Mouse (Mus musculus): ENCODE data around the gene Disc1. TPM values are rescaled to one million over a fixed set of nuclear protein-coding genes. Genes with fewer than 3 reads are reported as not detected.

The Disc1 gene
- polyA plus RNA-seq (2012; rRNA removed) = 1.4 and 1.5 TPM in 2 replicates

DNA sequence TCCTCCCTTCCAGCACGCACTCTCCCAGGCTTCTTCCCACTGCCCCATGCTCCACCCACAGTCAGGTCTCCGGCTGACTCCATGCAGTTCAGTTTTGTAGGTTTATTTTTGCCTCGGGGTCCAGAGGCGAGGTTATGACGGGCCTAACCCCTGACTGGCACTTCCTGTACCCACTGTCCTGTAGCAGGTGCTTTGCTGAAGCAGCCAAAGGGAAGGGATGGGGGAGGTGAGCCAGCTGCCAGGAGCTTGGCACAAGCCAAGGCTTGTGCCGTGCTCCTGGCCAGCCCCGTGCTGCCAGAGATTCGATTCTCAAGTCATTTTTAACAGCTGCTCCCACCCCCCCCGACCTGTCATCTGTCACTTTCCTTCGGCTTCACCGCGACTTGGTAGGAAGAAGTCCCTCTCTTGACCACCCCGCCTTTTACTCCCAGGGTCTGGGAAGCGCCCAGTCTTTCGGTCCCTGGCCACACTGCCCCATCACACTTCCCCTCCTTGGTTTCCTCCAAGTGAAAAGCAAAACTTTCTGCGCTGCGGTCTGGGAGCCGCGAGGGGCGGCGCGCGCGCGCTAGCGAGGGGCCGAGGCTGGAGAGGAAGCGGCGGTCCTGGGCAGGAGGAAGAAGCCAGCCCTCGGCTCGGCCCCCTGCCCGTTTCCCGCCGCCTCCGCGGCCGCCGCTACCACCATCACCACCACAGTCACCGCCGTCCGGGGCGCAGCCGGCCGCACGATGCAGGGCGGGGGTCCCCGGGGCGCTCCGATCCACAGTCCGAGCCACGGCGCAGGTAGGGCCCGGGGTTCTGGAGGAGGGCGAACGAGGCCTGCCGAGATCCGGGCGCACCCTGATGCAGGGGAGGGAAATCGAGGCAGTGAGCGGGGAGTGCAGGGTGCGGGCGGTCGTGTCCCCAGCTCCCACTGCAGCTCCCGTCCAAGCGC is at the start of gene Disc1:
Disc1 (plus strand) TSS at position 691 of the 931 bp plus-strand sequence.

DNA sequence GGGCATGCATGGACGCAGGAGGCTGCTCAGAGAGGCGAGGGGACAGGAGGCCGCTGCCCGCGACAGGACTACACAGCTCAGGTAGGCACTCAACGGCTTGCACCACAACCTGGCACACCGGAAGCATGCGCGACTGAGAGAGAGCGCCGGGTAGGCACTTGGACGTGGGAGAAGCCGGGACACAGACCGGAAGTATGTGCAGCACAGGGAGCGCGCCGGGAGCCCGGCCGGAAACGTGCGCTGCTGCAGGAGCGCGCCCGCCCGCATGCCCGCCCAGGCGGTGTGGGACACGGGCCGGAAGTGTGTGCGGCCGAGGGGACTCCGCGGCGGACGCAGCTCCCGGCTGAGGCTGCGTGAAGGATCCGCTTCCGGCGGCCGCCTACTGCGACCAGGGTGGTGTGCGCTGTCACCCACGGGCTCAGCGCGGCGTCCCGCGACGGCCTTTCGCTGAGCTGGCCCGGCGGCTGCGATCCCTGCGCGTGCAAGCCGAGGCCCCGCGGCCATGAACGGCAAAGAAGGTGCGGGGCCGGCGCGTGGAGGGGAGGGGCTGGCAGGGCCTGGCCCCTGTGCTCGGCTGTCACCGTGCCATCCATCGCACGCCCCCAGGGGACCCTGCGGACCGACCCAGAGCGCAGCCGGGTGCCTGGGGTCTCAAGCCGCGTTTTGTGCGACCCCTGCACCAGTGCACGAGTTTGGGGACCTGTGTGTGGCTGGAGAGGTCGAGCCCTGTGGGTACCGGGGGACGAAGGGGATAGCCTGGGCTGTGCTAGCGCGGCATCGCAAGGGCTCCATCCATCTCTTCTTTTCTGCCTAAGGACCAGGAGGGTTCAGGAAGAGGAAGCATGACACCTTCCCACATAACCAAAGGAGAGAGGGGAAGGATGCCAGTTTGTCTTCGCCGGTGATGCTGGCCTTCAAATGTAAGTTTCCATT is 41.0 kb upstream of the Disc1 start, which contains the start of gene Tsnax:
Tsnax (plus strand) TSS at position 303 of the 933 bp plus-strand sequence.

Other genes starting within 250 kb of the Disc1 start
- 113 and 122 TPM in 2 replicates for gene Gnpat, start 191.2 kb upstream of the Disc1 start, polyA plus RNA-seq (2012; rRNA removed)
- gene 2810004N23Rik, start 191.1 kb upstream of the Disc1 start, polyA plus RNA-seq (2012; rRNA removed) = 36.2 and 36.3 TPM in 2 replicates
- gene Exoc8, start 156.5 kb upstream of the Disc1 start, polyA plus RNA-seq (2012; rRNA removed) = 8.9 and 12.1 TPM in 2 replicates
- gene Sprtn, start 156.3 kb upstream of the Disc1 start, polyA plus RNA-seq (2012; rRNA removed) = 16.7 and 17.8 TPM in 2 replicates
- 36.7 and 40.5 TPM in 2 replicates for gene Egln1, start 104.9 kb upstream of the Disc1 start, polyA plus RNA-seq (2012; rRNA removed)
- 120 and 121 TPM in 2 replicates for gene Tsnax, start 41.2 kb upstream of the Disc1 start, polyA plus RNA-seq (2012; rRNA removed)